Mouse (Mus musculus) ES-Bruce4 (cell line): Measurements from ENCODE around the gene Zfp287.

Experiments
- CTCF ChIP-seq: IDR thresholded peaks from one replicate; pipeline ENCODE4 v1.8.1; 2011; ENCODE audit warnings: low read depth, low read length
- EP300 ChIP-seq: IDR thresholded peaks from 2 replicates; pipeline ENCODE4 v1.6.1; 2011; ENCODE audit warnings: low read depth, low read length; ENCODE audit not compliant: insufficient read depth
- POLR2A ChIP-seq: IDR thresholded peaks from one replicate; pipeline ENCODE4 v1.8.1; 2011; ENCODE audit warnings: low read length; ENCODE audit not compliant: insufficient read depth

DNA sequence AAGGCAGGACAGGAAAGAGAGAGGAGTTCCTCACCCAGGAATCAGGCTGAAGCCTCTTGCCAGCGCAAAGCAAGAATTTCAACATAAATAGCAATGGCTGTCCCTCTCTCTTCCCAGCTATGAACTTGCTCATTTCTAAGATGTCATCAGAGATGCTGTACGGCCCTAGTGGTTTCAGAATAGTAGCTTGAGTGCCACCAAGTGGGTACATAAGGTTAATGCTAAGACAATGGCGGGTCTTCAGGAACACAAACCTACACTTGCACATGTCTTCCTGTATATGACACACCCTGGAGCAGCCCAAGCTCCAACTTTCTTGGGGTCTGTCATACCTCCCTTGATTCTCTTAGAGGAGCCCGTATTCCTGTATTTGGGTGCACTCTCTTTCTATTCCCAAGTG is 32.0 kb downstream of the Zfp287 start:
- TF ChIP-seq CTCF = no peak
- TF ChIP-seq EP300 = no peak
- TF ChIP-seq POLR2A = no peak
